Mouse (Mus musculus) gastrocnemius, postnatal 4 days (tissue): ENCODE results near the gene Rgma. TPM values are rescaled to one million over a fixed set of nuclear protein-coding genes. Genes with fewer than 3 reads are reported as not detected.

Source experiments
- DNase-seq, 2 experiments: peaks; one replicate each; pipeline ENCODE4 v3.0.0; 2021 to 2022; ENCODE audit warnings: low spot score in 2 of 2, mixed read lengths in 2 of 2
- total RNA-seq, 2 experiments: library from RNA; stranded (reverse); gene quantifications; 2 replicates each; pipeline ENCODE4 v1.2.3; 2021

Rgma gene
- total RNA-seq, 2 experiments from 2014 or later: 94.6 to 97.6 TPM

DNA sequence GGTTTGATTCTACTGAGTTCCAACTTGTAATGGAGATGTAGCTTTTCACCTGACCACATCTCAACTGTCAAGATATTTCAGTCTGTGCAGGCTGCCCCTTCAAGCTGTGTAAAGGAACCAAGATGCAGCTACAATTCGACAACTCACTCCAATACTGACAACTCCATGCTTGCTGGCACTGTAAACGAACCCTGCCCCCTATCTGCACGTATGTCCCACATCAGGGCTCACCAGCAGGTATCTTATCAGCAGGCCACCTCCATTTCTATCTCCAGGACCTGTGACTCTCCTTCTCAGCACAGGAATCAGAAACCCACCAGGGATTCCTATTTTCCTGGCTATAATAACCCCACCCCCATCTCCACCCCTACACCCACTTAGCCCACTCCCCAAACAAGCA lies 53.2 kb downstream of the Rgma start:
- no peak for DNase-seq

- no peak for DNase-seq
Observed at GRCm38 (mm10) chr7:73433637-73434335, 58.5 kb downstream of the Rgma start.

- no peak for DNase-seq
Observed at GRCm38 (mm10) chr7:73434336-73434677, 59.0 kb downstream of the Rgma start.

- no peak for DNase-seq
Observed at GRCm38 (mm10) chr7:73435685-73436084, 60.4 kb downstream of the Rgma start.

DNA sequence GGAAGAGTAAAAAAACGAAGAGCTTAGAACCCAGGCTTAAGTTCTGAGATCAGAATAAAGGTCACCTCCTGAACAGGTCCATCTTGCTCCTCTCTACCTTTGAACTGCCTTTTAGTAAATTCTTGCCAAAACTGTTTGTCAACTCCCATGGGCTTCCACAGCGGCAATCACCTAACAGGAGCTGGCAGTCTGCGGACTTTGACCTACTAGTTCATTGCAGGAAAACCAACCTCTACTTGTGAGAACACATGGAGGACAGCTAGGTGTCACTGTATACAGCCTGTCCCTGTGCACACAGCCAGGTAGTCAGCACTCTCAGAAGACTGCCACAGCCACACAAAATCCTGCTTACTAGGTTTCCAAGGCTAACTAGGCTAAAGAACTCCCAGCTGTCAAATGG lies 66.5 kb downstream of the Rgma start:
- no peak for DNase-seq

DNA sequence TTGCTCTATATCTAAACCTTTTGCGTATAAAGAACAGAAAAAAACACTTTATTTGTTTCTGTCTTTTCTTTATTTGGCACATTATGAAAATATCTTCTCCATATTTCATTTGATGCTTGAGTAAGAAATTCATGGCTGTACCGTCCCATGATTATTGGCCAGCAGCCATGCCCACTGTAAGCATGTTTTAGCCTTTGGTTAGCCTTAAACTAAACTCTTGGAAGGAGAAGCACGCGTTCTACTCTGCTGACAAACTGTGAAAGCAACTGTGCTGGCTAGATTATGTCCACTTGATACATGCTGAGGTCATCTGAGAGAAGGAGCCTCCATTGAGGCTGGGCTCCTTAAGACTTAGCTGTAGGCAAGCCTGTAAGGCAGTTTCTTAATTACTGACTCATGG lies 66.9 kb downstream of the Rgma start:
- no peak for DNase-seq

- no peak for DNase-seq
Observed at GRCm38 (mm10) chr7:73451594-73451993, 76.3 kb downstream of the Rgma start.

- DNase-seq: no peak
Observed at GRCm38 (mm10) chr7:73452187-73452808, 77.0 kb downstream of the Rgma start.

DNA sequence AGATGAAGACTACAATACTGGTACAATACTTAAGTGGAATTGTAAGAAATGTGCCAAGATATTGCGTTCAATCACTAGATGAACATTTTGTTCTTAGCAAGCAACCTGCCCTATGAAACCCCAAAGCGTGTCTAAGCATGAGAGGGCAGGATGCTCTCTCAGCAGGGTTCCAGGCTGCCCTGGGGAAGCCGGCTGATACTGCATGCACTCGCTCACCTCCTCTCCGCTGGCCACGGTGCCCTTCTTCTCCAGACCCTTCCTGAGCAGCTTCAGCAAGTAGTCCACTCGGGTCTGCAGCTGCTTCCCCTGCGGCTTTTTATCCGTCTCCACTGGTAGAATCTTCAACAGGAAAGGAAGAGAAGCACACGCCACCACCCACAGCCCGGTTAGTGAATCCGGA lies 78.8 kb downstream of the Rgma start:
- no peak for DNase-seq

- no peak for DNase-seq
Observed at GRCm38 (mm10) chr7:73463546-73463945, 88.2 kb downstream of the Rgma start.

DNA sequence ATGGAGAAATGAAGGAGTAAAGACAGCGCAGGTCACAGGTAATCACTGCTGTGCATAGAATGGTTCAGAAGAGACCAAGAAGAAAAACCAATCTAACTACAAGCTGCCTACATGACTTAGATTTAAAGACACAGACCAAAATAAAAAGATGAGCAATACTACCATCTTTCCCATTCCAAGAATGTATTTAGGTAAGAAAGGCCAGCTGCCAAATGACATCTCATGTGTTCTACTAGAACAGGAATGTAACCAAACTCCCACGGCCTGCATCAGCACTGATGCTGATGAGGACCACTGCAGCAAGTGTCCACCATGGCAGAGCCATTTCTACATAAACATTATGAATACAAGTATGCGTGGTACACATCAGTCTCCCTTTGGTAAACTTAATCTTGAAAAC lies 92.4 kb downstream of the Rgma start:
- DNase-seq: no peak

Other genes with a start within 250 kb of the Rgma start
- gene Chd2, start 166.3 kb downstream of the Rgma start, total RNA-seq: 10 to 100 TPM; 54.1 to 72.1 TPM